Mouse (Mus musculus) cortical plate, adult 2 months (tissue): Measurements from ENCODE around the gene Stac3. TPM values are rescaled to one million over a fixed set of nuclear protein-coding genes. Genes with fewer than 3 reads are reported as not detected.

Experiments used
- H3K27ac ChIP-seq: fragments of 200-500 bp; 2 replicates; pipeline ENCODE4 v1.5.1; 2012; ENCODE audit warnings: low read length, control low read depth, inconsistent platforms; ENCODE audit not compliant: insufficient read depth
- H3K4me1 ChIP-seq: fragments of 200-500 bp; 2 replicates; pipeline ENCODE4 v1.6.1; 2011; ENCODE audit warnings: low read length; ENCODE audit not compliant: control insufficient read depth, insufficient read depth
- H3K4me3 ChIP-seq: fragments of 200-500 bp; 2 replicates; pipeline ENCODE4 v1.5.1; 2011; ENCODE audit warnings: mild to moderate bottlenecking, low read length, control low read depth; ENCODE audit not compliant: insufficient read depth
- CTCF ChIP-seq: fragments of 200-500 bp; IDR thresholded peaks from 2 replicates; pipeline ENCODE4 v1.5.1; 2011; ENCODE audit warnings: mild to moderate bottlenecking, control low read depth, low read length; ENCODE audit not compliant: insufficient read depth; ENCODE audit errors: extremely low read depth
- POLR2A ChIP-seq: fragments of 200-500 bp; IDR thresholded peaks from 2 replicates; pipeline ENCODE4 v1.6.1; 2011; ENCODE audit warnings: mild to moderate bottlenecking, low read length, control low read depth; ENCODE audit not compliant: insufficient read depth; ENCODE audit errors: extremely low read depth
- polyA plus RNA-seq: library from polyadenylated mRNA; depleted of rRNA; stranded (reverse); fragments of >200 nt; gene quantifications from 2 replicates; pipeline ENCODE4 v1.2.3, GENCODE M21; 2012

Stac3 gene
- polyA plus RNA-seq, 1 experiment = 10.6 TPM

GRCm38 (mm10) chr10:127534036-127534928, 32.8 kb downstream of the Stac3 start, which contains the start of gene Nxph4:
Nxph4 (minus strand) TSS chr10:127534559.
- H3K27ac ChIP-seq = no peak within 1 kb of the TSS
- TF ChIP-seq POLR2A (no peak), CTCF (no peak)
- H3K4me3 ChIP-seq = peak within 1 kb of the TSS; percentile 9; the same call in 1 of the 2 replicates
- peaks cover 2% of the 10 kb centered on the region; the same call in 1 of the 2 replicates for H3K4me1 ChIP-seq

- Histone ChIP-seq H3K27ac (no peak overlapping the region), H3K4me1 (peaks cover 2% of the 10 kb centered on the region; the same call in 1 of the 2 replicates), H3K4me3 (0 out of 2 replicates have a peak overlapping the region, but pooled peaks have one; percentile 9)
- no peak for TF ChIP-seq CTCF
- no peak for TF ChIP-seq POLR2A
Measured at GRCm38 (mm10) chr10:127534929-127535384, 33.5 kb downstream of the Stac3 start.

- H3K27ac ChIP-seq = no peak overlapping the region
- H3K4me1 ChIP-seq = peaks cover 2% of the 10 kb centered on the region; the same call in 1 of the 2 replicates
- H3K4me3 ChIP-seq = no peak overlapping the region
- TF ChIP-seq CTCF (peak; percentile 44; the same call in 1 of the 2 replicates), POLR2A (no peak)
Measured at GRCm38 (mm10) chr10:127536586-127537314, 35.3 kb downstream of the Stac3 start.

DNA sequence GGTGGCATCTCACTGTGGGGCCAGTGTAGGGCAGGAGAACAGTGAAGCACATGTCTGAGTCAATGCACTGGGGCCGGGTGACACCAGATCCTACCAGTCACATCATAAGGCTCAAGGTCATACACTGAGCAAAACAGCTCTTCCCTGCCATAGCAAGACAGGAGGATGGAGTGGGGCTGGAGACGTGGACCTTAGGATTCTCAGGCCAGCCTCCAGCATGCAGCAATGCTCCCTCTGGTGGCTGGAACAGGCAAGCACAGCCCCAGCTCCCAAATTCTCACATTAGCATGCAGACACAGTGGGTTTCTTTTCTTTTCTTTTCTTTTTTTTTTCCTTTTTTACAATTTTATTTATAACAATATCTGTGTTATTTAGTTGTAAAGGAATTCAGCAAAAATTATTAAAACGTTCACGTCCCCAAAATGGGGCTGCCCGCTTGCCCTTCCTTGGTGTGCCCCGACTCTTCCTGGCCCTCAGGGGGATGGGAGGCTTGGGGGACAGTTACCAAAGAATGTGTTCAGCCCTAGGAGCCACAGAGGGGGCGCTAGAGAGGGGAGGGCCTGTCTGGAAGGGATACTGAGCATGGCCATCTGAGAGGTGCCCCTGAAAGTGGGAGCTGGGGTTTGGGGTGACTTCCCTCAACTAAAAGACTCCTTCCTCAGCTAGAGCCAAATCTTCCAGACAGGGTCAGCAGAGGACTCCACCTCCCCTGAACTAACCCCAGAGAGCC, 36.5 kb downstream of the Stac3 start:
- TF ChIP-seq POLR2A = no peak
- peak; percentile 91 for TF ChIP-seq CTCF
- peaks cover 2% of the 10 kb centered on the region; the same call in 1 of the 2 replicates for H3K4me1 ChIP-seq
- H3K27ac ChIP-seq = no peak overlapping the region
- H3K4me3 ChIP-seq = no peak overlapping the region

DNA sequence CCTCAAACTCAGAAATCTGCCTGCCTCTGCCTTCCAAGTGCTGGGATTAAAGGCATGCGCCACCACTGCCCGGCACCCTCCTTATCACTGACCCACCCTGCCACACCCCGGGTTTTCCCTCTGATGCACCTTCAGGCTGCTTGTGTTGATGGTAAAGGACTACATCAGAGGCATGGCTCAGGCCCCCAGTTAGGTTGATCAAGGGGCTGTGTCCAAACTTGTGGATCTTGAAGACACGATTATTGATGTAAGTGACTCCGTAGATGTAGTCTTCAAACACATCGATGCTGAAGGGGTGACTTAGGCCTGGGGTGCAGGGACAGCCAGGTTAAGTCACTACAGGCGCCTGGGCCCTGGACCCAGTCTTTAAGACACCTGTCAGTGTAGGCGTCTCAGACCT, 40.0 kb downstream of the Stac3 start:
- no peak overlapping the region for H3K4me3 ChIP-seq
- no peak overlapping the region for H3K27ac ChIP-seq
- no peaks in the 10 kb centered on the region for H3K4me1 ChIP-seq
- no peak for TF ChIP-seq CTCF
- no peak for TF ChIP-seq POLR2A

DNA sequence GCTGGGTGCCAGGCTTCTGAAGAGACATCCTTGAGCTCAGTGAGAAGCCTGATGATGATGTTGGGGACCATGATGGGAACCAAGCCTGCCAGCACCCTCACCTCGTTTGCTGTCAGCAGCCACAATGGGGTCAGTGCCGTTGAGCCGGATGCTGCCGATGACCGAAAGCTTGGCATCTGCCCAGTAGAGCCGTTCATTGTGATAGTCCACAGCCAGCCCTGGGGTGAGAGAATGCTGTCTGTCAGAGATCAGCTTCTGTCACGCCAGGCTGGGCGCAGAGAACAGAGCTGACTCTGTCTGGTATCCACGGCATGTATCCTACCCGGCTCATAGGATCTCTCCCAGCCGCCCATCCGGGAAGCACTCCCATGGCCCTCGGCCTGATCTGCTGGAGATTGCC, 40.6 kb downstream of the Stac3 start:
- TF ChIP-seq CTCF (no peak), POLR2A (no peak)
- Histone ChIP-seq H3K27ac (peak overlapping the region; percentile 62; the same call in 1 of the 2 replicates), H3K4me1 (no peaks in the 10 kb centered on the region), H3K4me3 (no peak overlapping the region)

- Histone ChIP-seq H3K4me1 (no peaks in the 10 kb centered on the region), H3K4me3 (no peak overlapping the region), H3K27ac (peak overlapping the region; percentile 62; the same call in 1 of the 2 replicates)
- TF ChIP-seq POLR2A (no peak), CTCF (no peak)
Measured at GRCm38 (mm10) chr10:127542720-127543119, 41.2 kb downstream of the Stac3 start.

GRCm38 (mm10) chr10:127543916-127544315, 42.4 kb downstream of the Stac3 start:
- no peaks in the 10 kb centered on the region for H3K4me1 ChIP-seq
- no peak overlapping the region for H3K27ac ChIP-seq
- H3K4me3 ChIP-seq = no peak overlapping the region
- no peak for TF ChIP-seq POLR2A
- no peak for TF ChIP-seq CTCF

- Histone ChIP-seq H3K4me1 (no peaks in the 10 kb centered on the region), H3K4me3 (no peak overlapping the region), H3K27ac (no peak overlapping the region)
- no peak for TF ChIP-seq CTCF
- no peak for TF ChIP-seq POLR2A
Measured at GRCm38 (mm10) chr10:127544375-127544774, 42.9 kb downstream of the Stac3 start.
